Mouse (Mus musculus) frontal cortex, postnatal 25 days (tissue): ENCODE data around the gene Wdr37.

Experiments
- DNase-seq, 2 experiments: peaks; one replicate each; pipeline ENCODE4 v3.0.0; 2022; ENCODE audit warnings: low spot score in 2 of 2

The Wdr37 gene

GRCm38 (mm10) chr13:8840941-8841340 is 30.8 kb downstream of the Wdr37 start:
- no peak for DNase-seq

GRCm38 (mm10) chr13:8839937-8840336 is 31.8 kb downstream of the Wdr37 start:
- DNase-seq, result no peak

- DNase-seq, result no peak
Observed at GRCm38 (mm10) chr13:8839111-8839510, 32.6 kb downstream of the Wdr37 start.

GRCm38 (mm10) chr13:8838394-8838793 is 33.3 kb downstream of the Wdr37 start:
- no peak for DNase-seq

GRCm38 (mm10) chr13:8834573-8834972 is 37.1 kb downstream of the Wdr37 start:
- DNase-seq, result no peak

- DNase-seq, result no peak
Observed at GRCm38 (mm10) chr13:8831546-8832251, 40.0 kb downstream of the Wdr37 start.

GRCm38 (mm10) chr13:8830696-8831095 is 41.0 kb downstream of the Wdr37 start:
- no peak for DNase-seq

- DNase-seq, result no peak
Observed at GRCm38 (mm10) chr13:8829784-8830183, 41.9 kb downstream of the Wdr37 start.

GRCm38 (mm10) chr13:8828946-8829345 is 42.8 kb downstream of the Wdr37 start:
- DNase-seq, result no peak

- DNase-seq, result no peak
Observed at GRCm38 (mm10) chr13:8823546-8823945, 48.2 kb downstream of the Wdr37 start.

- no peak for DNase-seq
Observed at GRCm38 (mm10) chr13:8823120-8823519, 48.6 kb downstream of the Wdr37 start.

GRCm38 (mm10) chr13:8822201-8822600 is 49.5 kb downstream of the Wdr37 start:
- DNase-seq, result no peak

GRCm38 (mm10) chr13:8805931-8806330 is 65.8 kb downstream of the Wdr37 start:
- no peak for DNase-seq

GRCm38 (mm10) chr13:8800576-8800975 is 71.1 kb downstream of the Wdr37 start:
- no peak for DNase-seq

GRCm38 (mm10) chr13:8793217-8793616 is 78.5 kb downstream of the Wdr37 start:
- DNase-seq, result no peak

- peak; percentile 43 to 54 for DNase-seq
Observed at GRCm38 (mm10) chr13:8785185-8785584, 86.5 kb downstream of the Wdr37 start.

GRCm38 (mm10) chr13:8784308-8785061 is 87.2 kb downstream of the Wdr37 start:
- no peak for DNase-seq

- DNase-seq, result no peak
Observed at GRCm38 (mm10) chr13:8783686-8784307, 87.9 kb downstream of the Wdr37 start.

- DNase-seq, result no peak
Observed at GRCm38 (mm10) chr13:8782636-8783035, 89.1 kb downstream of the Wdr37 start.

GRCm38 (mm10) chr13:8780441-8780840 is 91.3 kb downstream of the Wdr37 start:
- peak in 1 of 2 experiments; percentile 18 for DNase-seq

- DNase-seq, result no peak
Observed at GRCm38 (mm10) chr13:8770616-8771015, 101.1 kb downstream of the Wdr37 start.

GRCm38 (mm10) chr13:8769654-8770227 is 102.0 kb downstream of the Wdr37 start:
- no peak for DNase-seq
